Mouse (Mus musculus) liver, embryonic 13.5 days (tissue): ENCODE results near the gene Lrrfip1. TPM values are rescaled to one million over a fixed set of nuclear protein-coding genes. Genes with fewer than 3 reads are reported as not detected.

Experiments
- ATAC-seq: fragments of 200-750 bp; cut with Nextera tagmentation; 2 replicates; pipeline ENCODE4 v1.8.0; 2017; ENCODE audit warnings: low read depth, mild to moderate bottlenecking, moderate number of reproducible peaks, moderate library complexity
- DNase-seq: peaks from one replicate; pipeline ENCODE4 v3.0.0; 2022
- H3K27ac ChIP-seq: fragments of 300-500 bp; sonication (generic); 2 replicates; pipeline ENCODE4 v1.5.1; 2015; ENCODE audit warnings: moderate library complexity, mild to moderate bottlenecking, inconsistent platforms
- H3K27me3 ChIP-seq: fragments of 300-500 bp; sonication (generic); 2 replicates; pipeline ENCODE4 v1.6.1; 2015; ENCODE audit warnings: mild to moderate bottlenecking, inconsistent platforms
- H3K36me3 ChIP-seq: fragments of 300-500 bp; sonication (generic); 2 replicates; pipeline ENCODE4 v1.6.1; 2015; ENCODE audit warnings: mild to moderate bottlenecking, inconsistent platforms
- H3K4me1 ChIP-seq: fragments of 300-500 bp; sonication (generic); replicated peaks from 2 replicates; pipeline ENCODE4 v1.6.1; 2015; ENCODE audit warnings: inconsistent platforms
- H3K4me2 ChIP-seq: fragments of 300-500 bp; sonication (generic); 2 replicates; pipeline ENCODE4 v1.6.1; 2015; ENCODE audit warnings: inconsistent platforms, mild to moderate bottlenecking, moderate library complexity
- H3K4me3 ChIP-seq: fragments of 300-500 bp; sonication (generic); replicated peaks from 2 replicates; pipeline ENCODE4 v1.5.1; 2015; ENCODE audit warnings: mild to moderate bottlenecking, inconsistent platforms
- H3K9ac ChIP-seq: fragments of 300-500 bp; sonication (generic); 2 replicates; pipeline ENCODE4 v1.6.1; 2015; ENCODE audit warnings: mild to moderate bottlenecking, inconsistent platforms
- H3K9me3 ChIP-seq: fragments of 300-500 bp; sonication (generic); replicated peaks from 2 replicates; pipeline ENCODE4 v1.6.1; 2016; ENCODE audit warnings: inconsistent platforms
- WGBS: fragments of 180-500 bp; shearing (Covaris S2); methylation state at CpG from one replicate; pipeline ENCODE4 v1.1.7; 2015; ENCODE audit not compliant: insufficient replicate concordance; 5-methylcytosine and 5-hydroxymethylcytosine counted together
- polyA plus RNA-seq: library from polyadenylated mRNA; unstranded; fragments of >200 nt; fragmentation: Nextera tagmentation; extraction: Ambion mirVana; gene quantifications from 2 replicates; pipeline ENCODE4 v1.2.1, GENCODE M21; 2015

Lrrfip1 gene
- polyA plus RNA-seq, 1 experiment from 2014 or later = 12.9 TPM

- no peaks in the 10 kb centered on the region for H3K4me1 ChIP-seq
- H3K9ac ChIP-seq = no peak within 1 kb of the TSS
- 61% methylated on average over 20 of the region's 20 CpGs for WGBS
- no peaks in the 10 kb centered on the region for H3K9me3 ChIP-seq
- DNase-seq (no peak), ATAC-seq (peak; percentile 82)
- no peaks in the 10 kb centered on the region for H3K36me3 ChIP-seq
- H3K27ac ChIP-seq = no peak within 1 kb of the TSS
- H3K4me3 ChIP-seq = peak within 1 kb of the TSS; percentile 19
- peak within 1 kb of the TSS; percentile 28 for H3K4me2 ChIP-seq
- no peaks in the 10 kb centered on the region for H3K27me3 ChIP-seq
Measured at GRCm38 (mm10) chr1:91144813-91145212, 146.3 kb downstream of the Lrrfip1 start, which contains the start of gene Rbm44. Rbm44 (plus strand) TSS chr1:91145089.

- no peak overlapping the region for H3K9ac ChIP-seq
Measured at GRCm38 (mm10) chr1:91151509-91151908, 153.0 kb downstream of the Lrrfip1 start.

GRCm38 (mm10) chr1:91166798-91167197 is 168.3 kb downstream of the Lrrfip1 start:
- ATAC-seq (no peak), DNase-seq (no peak)
- WGBS = 62% methylated on average over 6 of the region's 6 CpGs

More at GRCm38 (mm10) chr1:91151509-91151908, 153.0 kb downstream of the Lrrfip1 start:
- no peak overlapping the region for H3K27ac ChIP-seq
- WGBS = 42% methylated on average over 2 of the region's 2 CpGs
- no peaks in the 10 kb centered on the region for H3K4me1 ChIP-seq
- no peaks in the 10 kb centered on the region for H3K9me3 ChIP-seq
- H3K4me2 ChIP-seq = no peak overlapping the region
- H3K36me3 ChIP-seq = no peaks in the 10 kb centered on the region
- ATAC-seq (no peak), DNase-seq (no peak)
- no peaks in the 10 kb centered on the region for H3K27me3 ChIP-seq
- H3K4me3 ChIP-seq = no peak overlapping the region

GRCm38 (mm10) chr1:91169157-91169556 is 170.6 kb downstream of the Lrrfip1 start:
- no peak overlapping the region for H3K9ac ChIP-seq
- no peaks in the 10 kb centered on the region for H3K4me1 ChIP-seq
- H3K27me3 ChIP-seq = no peaks in the 10 kb centered on the region
- no peak overlapping the region for H3K27ac ChIP-seq
- no peak overlapping the region for H3K4me2 ChIP-seq
- H3K36me3 ChIP-seq = no peaks in the 10 kb centered on the region
- ATAC-seq (no peak), DNase-seq (no peak)
- H3K9me3 ChIP-seq = no peaks in the 10 kb centered on the region
- WGBS = 35% methylated on average over 4 of the region's 4 CpGs
- no peak overlapping the region for H3K4me3 ChIP-seq

More at GRCm38 (mm10) chr1:91166798-91167197, 168.3 kb downstream of the Lrrfip1 start:
- Histone ChIP-seq H3K36me3 (no peaks in the 10 kb centered on the region), H3K27me3 (no peaks in the 10 kb centered on the region), H3K4me3 (no peak overlapping the region), H3K4me1 (no peaks in the 10 kb centered on the region), H3K27ac (no peak overlapping the region), H3K4me2 (no peak overlapping the region), H3K9ac (no peak overlapping the region), H3K9me3 (no peaks in the 10 kb centered on the region)

GRCm38 (mm10) chr1:91174796-91175195 is 176.3 kb downstream of the Lrrfip1 start:
- no peak overlapping the region for H3K4me2 ChIP-seq
- H3K27me3 ChIP-seq = peaks cover 8% of the 10 kb centered on the region
- H3K9ac ChIP-seq = no peak overlapping the region
- DNase-seq (no peak), ATAC-seq (no peak)
- no peak overlapping the region for H3K27ac ChIP-seq
- H3K9me3 ChIP-seq = no peaks in the 10 kb centered on the region
- 55% methylated on average over 5 of the region's 5 CpGs for WGBS
- H3K4me3 ChIP-seq = no peak overlapping the region
- no peaks in the 10 kb centered on the region for H3K36me3 ChIP-seq
- peaks cover 7% of the 10 kb centered on the region for H3K4me1 ChIP-seq

GRCm38 (mm10) chr1:91176026-91176425 is 177.5 kb downstream of the Lrrfip1 start:
- H3K4me1 ChIP-seq = peaks cover 10% of the 10 kb centered on the region
- H3K9me3 ChIP-seq = no peaks in the 10 kb centered on the region
- WGBS = 27% methylated on average over 3 of the region's 3 CpGs
- no peak overlapping the region for H3K27ac ChIP-seq
- H3K4me3 ChIP-seq = no peak overlapping the region
- no peak overlapping the region for H3K4me2 ChIP-seq
- H3K9ac ChIP-seq = no peak overlapping the region
- peaks cover 20% of the 10 kb centered on the region for H3K27me3 ChIP-seq
- DNase-seq = no peak
- ATAC-seq = no peak
- no peaks in the 10 kb centered on the region for H3K36me3 ChIP-seq

GRCm38 (mm10) chr1:91176871-91177270 is 178.3 kb downstream of the Lrrfip1 start:
- DNase-seq (no peak), ATAC-seq (no peak)
- H3K4me1 ChIP-seq = peaks cover 14% of the 10 kb centered on the region
- H3K4me2 ChIP-seq = no peak overlapping the region
- H3K27me3 ChIP-seq = peaks cover 25% of the 10 kb centered on the region
- WGBS = 61% methylated on average over 4 of the region's 4 CpGs
- H3K9ac ChIP-seq = no peak overlapping the region
- H3K27ac ChIP-seq = no peak overlapping the region
- H3K4me3 ChIP-seq = no peak overlapping the region
- no peaks in the 10 kb centered on the region for H3K9me3 ChIP-seq
- H3K36me3 ChIP-seq = no peaks in the 10 kb centered on the region

Other genes with a start within 250 kb of the Lrrfip1 start
- gene Col6a3, start 154.8 kb upstream of the Lrrfip1 start, polyA plus RNA-seq = 4.0 and 5.1 TPM in 2 replicates
- 0.07 TPM in 1 of 2 replicates, not detected in the other for gene Mlph, start 83.7 kb upstream of the Lrrfip1 start, polyA plus RNA-seq
- 0.50 TPM in 1 of 2 replicates, not detected in the other for gene Prlh, start 45.6 kb upstream of the Lrrfip1 start, polyA plus RNA-seq
- 3.8 TPM in 2 replicates for gene Rab17, start 29.1 kb upstream of the Lrrfip1 start, polyA plus RNA-seq
- gene Rbm44, start 146.4 kb downstream of the Lrrfip1 start, polyA plus RNA-seq = 1.2 and 1.8 TPM in 2 replicates
- gene Ramp1, start 181.1 kb downstream of the Lrrfip1 start, polyA plus RNA-seq = 4.1 and 5.3 TPM in 2 replicates